Mouse (Mus musculus) gastrocnemius, postnatal 10 days (tissue): Measurements from ENCODE around the gene Kcnq2. TPM values are rescaled to one million over a fixed set of nuclear protein-coding genes. Genes with fewer than 3 reads are reported as not detected.

ENCODE experiments used
- DNase-seq: peaks from one replicate; pipeline ENCODE4 v3.0.0; 2021; ENCODE audit warnings: mixed read lengths
- long read RNA-seq, 2 experiments: library from polyadenylated mRNA; stranded (forward); transcript quantifications; one replicate each; pipeline ENCODE4 v2.0.0; 2021
- total RNA-seq, 2 experiments: library from RNA; stranded (reverse); gene quantifications; 2 replicates each; pipeline ENCODE4 v1.2.3; 2021

Kcnq2 gene
- under 1 TPM; 0.23 to 0.47 TPM for total RNA-seq
- long read RNA-seq, experiment 1, result 0 reads
- long read RNA-seq, experiment 2, result 0 reads

- no peak for DNase-seq
Observed at GRCm38 (mm10) chr2:181134591-181135445, at the start of gene Kcnq2. Kcnq2 (minus strand) TSS chr2:181135300.

- no peak for DNase-seq
Observed at GRCm38 (mm10) chr2:181180898-181181297, 45.8 kb upstream of the Kcnq2 start.

GRCm38 (mm10) chr2:181178471-181178870 is 43.4 kb upstream of the Kcnq2 start:
- no peak for DNase-seq

GRCm38 (mm10) chr2:181178015-181178414 is 42.9 kb upstream of the Kcnq2 start:
- DNase-seq, result no peak

- no peak for DNase-seq
Observed at GRCm38 (mm10) chr2:181174646-181175045, 39.5 kb upstream of the Kcnq2 start.

GRCm38 (mm10) chr2:181166469-181166868 is 31.4 kb upstream of the Kcnq2 start:
- DNase-seq, result no peak

GRCm38 (mm10) chr2:181160821-181161220 is 25.7 kb upstream of the Kcnq2 start:
- no peak for DNase-seq

GRCm38 (mm10) chr2:181159771-181160170 is 24.7 kb upstream of the Kcnq2 start:
- DNase-seq, result no peak

- DNase-seq, result peak; percentile 57
Observed at GRCm38 (mm10) chr2:181159091-181159514, 24.0 kb upstream of the Kcnq2 start.

GRCm38 (mm10) chr2:181158471-181158870 is 23.4 kb upstream of the Kcnq2 start:
- no peak for DNase-seq

- no peak for DNase-seq
Observed at GRCm38 (mm10) chr2:181157716-181158302, 22.7 kb upstream of the Kcnq2 start.

GRCm38 (mm10) chr2:181157180-181157579 is 22.1 kb upstream of the Kcnq2 start:
- DNase-seq, result no peak

GRCm38 (mm10) chr2:181156248-181157121 is 21.4 kb upstream of the Kcnq2 start, which contains the start of gene Eef1a2:
Eef1a2 (minus strand) TSS chr2:181157014.
- peak; percentile 51 for DNase-seq

GRCm38 (mm10) chr2:181155801-181156200 is 20.7 kb upstream of the Kcnq2 start:
- DNase-seq, result peak; percentile 48

- DNase-seq, result no peak
Observed at GRCm38 (mm10) chr2:181154831-181155415, 19.8 kb upstream of the Kcnq2 start.

GRCm38 (mm10) chr2:181154361-181154760 is 19.3 kb upstream of the Kcnq2 start:
- DNase-seq, result no peak

GRCm38 (mm10) chr2:181153837-181154236 is 18.7 kb upstream of the Kcnq2 start:
- DNase-seq, result no peak

- no peak for DNase-seq
Observed at GRCm38 (mm10) chr2:181153131-181153530, 18.0 kb upstream of the Kcnq2 start.

- DNase-seq, result no peak
Observed at GRCm38 (mm10) chr2:181152701-181153100, 17.6 kb upstream of the Kcnq2 start.

GRCm38 (mm10) chr2:181150281-181150680 is 15.2 kb upstream of the Kcnq2 start:
- no peak for DNase-seq

GRCm38 (mm10) chr2:181148318-181148955 is 13.3 kb upstream of the Kcnq2 start:
- DNase-seq, result no peak
